Mouse (Mus musculus) CH12.LX (cell line): ENCODE results near the gene Chmp2a. TPM values are rescaled to one million over a fixed set of nuclear protein-coding genes. Genes with fewer than 3 reads are reported as not detected.

Experiments
- DNase-seq: peaks from one replicate; pipeline ENCODE4 v3.0.0-alpha.2; 2013; ENCODE audit errors: extremely low read depth
- H3K27ac ChIP-seq: 2 replicates; pipeline ENCODE4 v1.5.1; 2012; ENCODE audit warnings: low read depth, mild to moderate bottlenecking, control low read depth, moderate library complexity; ENCODE audit not compliant: insufficient read depth
- H3K27me3 ChIP-seq: replicated peaks from 2 replicates; pipeline ENCODE3; 2012; ENCODE audit warnings: inconsistent platforms
- H3K36me3 ChIP-seq, 2 experiments: replicated peaks in 1 of 2; 2 replicates each; pipeline versions ENCODE3 to v1.6.1; 2012; ENCODE audit warnings: inconsistent platforms in 1 of 2, low read length in 1 of 2, mild to moderate bottlenecking in 1 of 2, mixed read lengths in 1 of 2, moderate library complexity in 1 of 2; ENCODE audit not compliant: control insufficient read depth in 1 of 2, insufficient read depth in 1 of 2
- H3K4me1 ChIP-seq, 2 experiments: 2 replicates each; pipeline ENCODE4 v1.6.1; 2012; ENCODE audit warnings: inconsistent platforms in 1 of 2, moderate library complexity in 1 of 2; ENCODE audit not compliant: insufficient read depth in 2 of 2, control insufficient read depth in 1 of 2
- H3K4me2 ChIP-seq: 2 replicates; pipeline ENCODE4 v1.6.1; 2012; ENCODE audit warnings: low read depth, mild to moderate bottlenecking, control low read depth; ENCODE audit not compliant: poor library complexity, insufficient read depth, severe bottlenecking
- H3K4me3 ChIP-seq, 3 experiments: fragments of 150-350 bp in 1 of 3; sonication (generic) in 1 of 3; replicated peaks in 1 of 3; 2 replicates each; pipeline versions ENCODE3 to v1.5.1; 2011 to 2012; ENCODE audit warnings: low read depth in 2 of 3, low read length in 2 of 3, mild to moderate bottlenecking in 2 of 3, moderate library complexity in 2 of 3, control low read depth in 1 of 3, improper control_type of control experiment in 1 of 3, inconsistent platforms in 1 of 3, mixed read lengths in 1 of 3; ENCODE audit not compliant: poor library complexity in 1 of 3
- H3K79me2 ChIP-seq: replicated peaks from 2 replicates; pipeline ENCODE4 v1.6.1; 2012; ENCODE audit warnings: mild to moderate bottlenecking, moderate library complexity; ENCODE audit not compliant: control insufficient read depth, poor library complexity, insufficient read depth, severe bottlenecking; ENCODE audit errors: extremely low read depth
- H3K9ac ChIP-seq: 2 replicates; pipeline ENCODE4 v1.6.1; 2012; ENCODE audit warnings: low read depth, mild to moderate bottlenecking, control low read depth, moderate library complexity; ENCODE audit not compliant: insufficient read depth
- H3K9me3 ChIP-seq: replicated peaks from 2 replicates; pipeline ENCODE3; 2012; ENCODE audit warnings: low read length, inconsistent platforms, mixed read lengths
- CHD1 ChIP-seq: IDR thresholded peaks from 2 replicates; pipeline ENCODE4 v1.6.1; 2012; ENCODE audit warnings: low read depth, low read length, improper control_type of control experiment, inconsistent platforms
- E2F4 ChIP-seq: IDR thresholded peaks from 2 replicates; pipeline ENCODE4 v1.6.1; 2011; ENCODE audit warnings: low read depth, low read length, improper control_type of control experiment; ENCODE audit not compliant: insufficient replicate concordance
- GABPA ChIP-seq: IDR thresholded peaks from 2 replicates; pipeline ENCODE4 v1.6.1; 2012; ENCODE audit warnings: low read depth, low read length, improper control_type of control experiment, inconsistent platforms; ENCODE audit not compliant: insufficient replicate concordance
- HCFC1 ChIP-seq: IDR thresholded peaks from 2 replicates; pipeline ENCODE4 v1.6.1; 2012; ENCODE audit warnings: low read depth, mild to moderate bottlenecking, inconsistent platforms, low read length, improper control_type of control experiment
- JUN ChIP-seq: IDR thresholded peaks from 2 replicates; pipeline ENCODE4 v1.6.1; 2011; ENCODE audit warnings: low read depth, mild to moderate bottlenecking, low read length, improper control_type of control experiment, moderate library complexity; ENCODE audit not compliant: insufficient read depth
- JUND ChIP-seq: conservative IDR thresholded peaks from 2 replicates; pipeline ENCODE4 v1.6.1; 2011; ENCODE audit warnings: low read depth, low read length, improper control_type of control experiment
- MAX ChIP-seq: IDR thresholded peaks from 2 replicates; pipeline ENCODE4 v1.6.1; 2011; ENCODE audit warnings: low read length, improper control_type of control experiment
- MEF2A ChIP-seq: IDR thresholded peaks from 2 replicates; pipeline ENCODE4 v1.6.1; 2014; ENCODE audit warnings: low read depth, mild to moderate bottlenecking, inconsistent platforms, low read length, improper control_type of control experiment, borderline replicate concordance
- MXI1 ChIP-seq: IDR thresholded peaks from 2 replicates; pipeline ENCODE4 v1.6.1; 2011; ENCODE audit warnings: mild to moderate bottlenecking, low read depth, low read length, improper control_type of control experiment
- MYC ChIP-seq: IDR thresholded peaks from 2 replicates; pipeline ENCODE4 v1.6.1; 2011; ENCODE audit warnings: low read depth, mild to moderate bottlenecking, improper control_type of control experiment, low read length
- PAX5 ChIP-seq: IDR thresholded peaks from 2 replicates; pipeline ENCODE4 v1.6.1; 2012; ENCODE audit warnings: low read length, inconsistent platforms, mixed read lengths
- POLR2AphosphoS2 ChIP-seq: IDR thresholded peaks from 2 replicates; pipeline ENCODE4 v1.6.1; 2011; ENCODE audit warnings: low read depth, low read length, improper control_type of control experiment
- RAD21 ChIP-seq: IDR thresholded peaks from 2 replicates; pipeline ENCODE4 v1.6.1; 2011; ENCODE audit warnings: low read depth, mild to moderate bottlenecking, low read length, improper control_type of control experiment, moderate library complexity
- SIN3A ChIP-seq: IDR thresholded peaks from 2 replicates; pipeline ENCODE4 v1.6.1; 2012; ENCODE audit warnings: low read length, improper control_type of control experiment, inconsistent platforms
- SMC3 ChIP-seq: IDR thresholded peaks from 2 replicates; pipeline ENCODE4 v1.6.1; 2011; ENCODE audit warnings: low read depth, low read length, improper control_type of control experiment
- TBP ChIP-seq: conservative IDR thresholded peaks from 2 replicates; pipeline ENCODE4 v1.6.1; 2011; ENCODE audit warnings: low read depth, low read length, improper control_type of control experiment
- ZNF384 ChIP-seq: IDR thresholded peaks from 2 replicates; pipeline ENCODE4 v1.6.1; 2012; ENCODE audit warnings: low read depth, low read length, improper control_type of control experiment, inconsistent platforms
- dilution Hi-C: fragments of 300-500 bp; cut with MboI; formaldehyde crosslinking; loops from 2 replicates; pipeline ENCODE4 v1.14.3; 2020; ENCODE audit warnings: low sequenced_read_pairs; ENCODE audit not compliant: extremely low pct_unique_long_range_greater_than_20kb, extremely low pct_ligation_motif_present
- in situ Hi-C: fragments of 300-500 bp; cut with MboI; formaldehyde crosslinking; loops from 3 replicates; pipeline ENCODE4 v1.14.3; 2019; ENCODE audit warnings: low sequenced_read_pairs, low pct_ligation_motif_present, low pct_unique_long_range_greater_than_20kb, mixed read lengths
- polyA plus RNA-seq: library from polyadenylated mRNA; unstranded; fragments of >175 nt; gene quantifications from 2 replicates; pipeline ENCODE4 v1.2.1, GENCODE M21; 2012; ENCODE audit warnings: low read depth; ENCODE audit not compliant: insufficient read length
- total RNA-seq, 2 experiments: library from RNA; depleted of rRNA; stranded (reverse); fragments of 300-350 nt in 1 of 2; fragments of >200 nt in 1 of 2; gene quantifications; 2 replicates each; pipeline ENCODE4 v1.2.3; 2012 to 2014

The Chmp2a gene
- total and polyA plus RNA-seq, 3 experiments = 115 to 134 (median 131) TPM

GRCm38 (mm10) chr7:12985724-12986123 lies 48.9 kb downstream of the Chmp2a start:
- H3K27ac ChIP-seq = no peak overlapping the region
- no peak overlapping the region for H3K4me2 ChIP-seq
- peaks cover 12 to 37% of the 10 kb centered on the region in 2 experiments for H3K36me3 ChIP-seq
- dilution Hi-C loops = no loop called here
- TF ChIP-seq JUND (no peak), E2F4 (no peak), ZNF384 (no peak), CHD1 (no peak), GABPA (no peak), TBP (no peak), MAX (no peak), SMC3 (no peak), POLR2AphosphoS2 (no peak), SIN3A (no peak), PAX5 (no peak), JUN (no peak), MYC (no peak), MXI1 (no peak), MEF2A (no peak), RAD21 (no peak), HCFC1 (no peak)
- TF ChIP-seq, all 38 proteins: peak for 0
- Histone ChIP-seq H3K9ac (no peak overlapping the region), H3K79me2 (no peaks in the 10 kb centered on the region), H3K4me3 (no peak overlapping the region), H3K4me1 (peaks cover 0 to 18% of the 10 kb centered on the region in 2 experiments; a peak in 2 of 4 replicates), H3K27me3 (no peaks in the 10 kb centered on the region), H3K9me3 (no peaks in the 10 kb centered on the region)
- in situ Hi-C loops = loop anchor here (10.0 kb wide), 1 partner anchor 61 kb away; the partner anchor contains the start of genes Rnf225 and Rps5
- DNase-seq = no peak

Other genes with a start within 250 kb of the Chmp2a start
Only the 20 nearest of the 21 such genes appear.
- gene Zscan18, start 231.2 kb downstream of the Chmp2a start, total RNA-seq (2012; rRNA removed) = 1.6 and 1.8 TPM in 2 replicates
- 0.56 and 1.4 TPM in 2 replicates for gene Zscan18, start 231.2 kb downstream of the Chmp2a start, total RNA-seq (2014; rRNA removed)
- 1.3 and 1.6 TPM in 2 replicates for gene Zscan18, start 231.2 kb downstream of the Chmp2a start, polyA plus RNA-seq
- gene Zfp329, start 215.9 kb downstream of the Chmp2a start, total RNA-seq (2012; rRNA removed) = 4.4 and 4.5 TPM in 2 replicates
- 3.9 and 7.2 TPM in 2 replicates for gene Zfp329, start 215.9 kb downstream of the Chmp2a start, total RNA-seq (2014; rRNA removed)
- 4.3 and 4.5 TPM in 2 replicates for gene Zfp329, start 215.9 kb downstream of the Chmp2a start, polyA plus RNA-seq
- 29.3 and 31.0 TPM in 2 replicates for gene Zfp110, start 200.0 kb downstream of the Chmp2a start, total RNA-seq (2012; rRNA removed)
- gene Zfp110, start 200.0 kb downstream of the Chmp2a start, total RNA-seq (2014; rRNA removed) = 26.6 and 31.5 TPM in 2 replicates
- gene Zfp110, start 200.0 kb downstream of the Chmp2a start, polyA plus RNA-seq = 14.8 and 16.2 TPM in 2 replicates
- 1.2 and 1.4 TPM in 2 replicates for gene Zfp128, start 153.6 kb downstream of the Chmp2a start, total RNA-seq (2012; rRNA removed)
- gene Zfp128, start 153.6 kb downstream of the Chmp2a start, total RNA-seq (2014; rRNA removed) = 0.96 and 1.2 TPM in 2 replicates
- 0.61 and 0.78 TPM in 2 replicates for gene Zfp128, start 153.6 kb downstream of the Chmp2a start, polyA plus RNA-seq
- 3.2 and 4.2 TPM in 2 replicates for gene Zscan22, start 137.0 kb downstream of the Chmp2a start, total RNA-seq (2012; rRNA removed)
- gene Zscan22, start 137.0 kb downstream of the Chmp2a start, total RNA-seq (2014; rRNA removed) = 2.8 and 3.3 TPM in 2 replicates
- gene Zscan22, start 137.0 kb downstream of the Chmp2a start, polyA plus RNA-seq = 7.6 and 8.9 TPM in 2 replicates
- 3,671 and 4,026 TPM in 2 replicates for gene Rps5, start 112.5 kb downstream of the Chmp2a start, total RNA-seq (2012; rRNA removed)
- gene Rps5, start 112.5 kb downstream of the Chmp2a start, total RNA-seq (2014; rRNA removed) = 3,631 and 4,293 TPM in 2 replicates
- gene Rps5, start 112.5 kb downstream of the Chmp2a start, polyA plus RNA-seq = 2,088 and 2,166 TPM in 2 replicates
- 1.1 and 1.3 TPM in 2 replicates for gene Rnf225, start 107.4 kb downstream of the Chmp2a start, total RNA-seq (2012; rRNA removed)
- gene Rnf225, start 107.4 kb downstream of the Chmp2a start, total RNA-seq (2014; rRNA removed) = 0.89 and 0.90 TPM in 2 replicates
- 3.4 and 4.0 TPM in 2 replicates for gene Rnf225, start 107.4 kb downstream of the Chmp2a start, polyA plus RNA-seq
- 6.4 and 8.7 TPM in 2 replicates for gene Zfp324, start 69.0 kb downstream of the Chmp2a start, total RNA-seq (2012; rRNA removed)
- 6.3 and 7.3 TPM in 2 replicates for gene Zfp324, start 69.0 kb downstream of the Chmp2a start, total RNA-seq (2014; rRNA removed)
- gene Zfp324, start 69.0 kb downstream of the Chmp2a start, polyA plus RNA-seq = 3.8 and 4.2 TPM in 2 replicates
- 7.5 and 7.8 TPM in 2 replicates for gene Zfp446, start 57.0 kb downstream of the Chmp2a start, total RNA-seq (2012; rRNA removed)
- gene Zfp446, start 57.0 kb downstream of the Chmp2a start, total RNA-seq (2014; rRNA removed) = 11.9 and 12.8 TPM in 2 replicates
- gene Zfp446, start 57.0 kb downstream of the Chmp2a start, polyA plus RNA-seq = 12.5 and 12.9 TPM in 2 replicates
- gene Slc27a5, start 36.6 kb downstream of the Chmp2a start, total RNA-seq (2012; rRNA removed) = 0.04 TPM in 1 of 2 replicates, not detected in the other
- gene Slc27a5, start 36.6 kb downstream of the Chmp2a start, total RNA-seq (2014; rRNA removed) = not detected in 2 replicates
- gene Slc27a5, start 36.6 kb downstream of the Chmp2a start, polyA plus RNA-seq = not detected in 2 replicates
- gene Trim28, start 35.7 kb downstream of the Chmp2a start, total RNA-seq (2012; rRNA removed) = 500 and 583 TPM in 2 replicates
- 495 and 516 TPM in 2 replicates for gene Trim28, start 35.7 kb downstream of the Chmp2a start, total RNA-seq (2014; rRNA removed)
- gene Trim28, start 35.7 kb downstream of the Chmp2a start, polyA plus RNA-seq = 728 and 891 TPM in 2 replicates
- 9.5 and 12.1 TPM in 2 replicates for gene Zbtb45, start 24.8 kb downstream of the Chmp2a start, total RNA-seq (2012; rRNA removed)
- gene Zbtb45, start 24.8 kb downstream of the Chmp2a start, total RNA-seq (2014; rRNA removed) = 6.7 and 6.8 TPM in 2 replicates
- gene Zbtb45, start 24.8 kb downstream of the Chmp2a start, polyA plus RNA-seq = 16.7 and 17.1 TPM in 2 replicates
- 134 and 156 TPM in 2 replicates for gene Ube2m, start 3.5 kb upstream of the Chmp2a start, total RNA-seq (2012; rRNA removed)
- gene Ube2m, start 3.5 kb upstream of the Chmp2a start, total RNA-seq (2014; rRNA removed) = 227 and 244 TPM in 2 replicates
- 215 and 272 TPM in 2 replicates for gene Ube2m, start 3.5 kb upstream of the Chmp2a start, polyA plus RNA-seq
- 0.46 and 0.55 TPM in 2 replicates for gene Mzf1, start 20.0 kb upstream of the Chmp2a start, total RNA-seq (2012; rRNA removed)
- gene Mzf1, start 20.0 kb upstream of the Chmp2a start, total RNA-seq (2014; rRNA removed) = 0.31 and 0.34 TPM in 2 replicates
- 0.50 and 0.68 TPM in 2 replicates for gene Mzf1, start 20.0 kb upstream of the Chmp2a start, polyA plus RNA-seq
- not detected in 2 replicates for gene Vmn1r85, start 60.4 kb upstream of the Chmp2a start, total RNA-seq (2012; rRNA removed)
- not detected in 2 replicates for gene Vmn1r85, start 60.4 kb upstream of the Chmp2a start, total RNA-seq (2014; rRNA removed)
- gene Vmn1r85, start 60.4 kb upstream of the Chmp2a start, polyA plus RNA-seq = not detected in 2 replicates
- gene Vmn1r86, start 85.1 kb upstream of the Chmp2a start, total RNA-seq (2012; rRNA removed) = not detected in 2 replicates
- gene Vmn1r86, start 85.1 kb upstream of the Chmp2a start, total RNA-seq (2014; rRNA removed) = not detected in 2 replicates
- not detected in 2 replicates for gene Vmn1r86, start 85.1 kb upstream of the Chmp2a start, polyA plus RNA-seq
- gene Vmn1r87, start 105.3 kb upstream of the Chmp2a start, total RNA-seq (2012; rRNA removed) = not detected in 2 replicates
- gene Vmn1r87, start 105.3 kb upstream of the Chmp2a start, total RNA-seq (2014; rRNA removed) = not detected in 2 replicates
- not detected in 2 replicates for gene Vmn1r87, start 105.3 kb upstream of the Chmp2a start, polyA plus RNA-seq
- 0.29 and 0.34 TPM in 2 replicates for gene Vmn1r88, start 124.8 kb upstream of the Chmp2a start, total RNA-seq (2012; rRNA removed)
- 0.03 TPM in 1 of 2 replicates, not detected in the other for gene Vmn1r88, start 124.8 kb upstream of the Chmp2a start, total RNA-seq (2014; rRNA removed)
- 0.07 and 0.10 TPM in 2 replicates for gene Vmn1r88, start 124.8 kb upstream of the Chmp2a start, polyA plus RNA-seq
- gene Vmn1r89, start 178.2 kb upstream of the Chmp2a start, total RNA-seq (2012; rRNA removed) = not detected in 2 replicates
- gene Vmn1r89, start 178.2 kb upstream of the Chmp2a start, total RNA-seq (2014; rRNA removed) = not detected in 2 replicates
- gene Vmn1r89, start 178.2 kb upstream of the Chmp2a start, polyA plus RNA-seq = not detected in 2 replicates
- 82.4 and 86.2 TPM in 2 replicates for gene Lig1, start 242.5 kb upstream of the Chmp2a start, total RNA-seq (2012; rRNA removed)
- 34.8 and 42.0 TPM in 2 replicates for gene Lig1, start 242.5 kb upstream of the Chmp2a start, total RNA-seq (2014; rRNA removed)
- gene Lig1, start 242.5 kb upstream of the Chmp2a start, polyA plus RNA-seq = 163 and 204 TPM in 2 replicates